Mouse (Mus musculus) ovary, postnatal 10 days (tissue): ENCODE results near the gene Map7d1.
"Not testable (repeated sequence)": the region's sequence is repeated elsewhere in the genome, so short reads cannot be mapped to it uniquely, and the experiment has no call there.

Source experiments
- DNase-seq: peaks from one replicate; pipeline ENCODE4 v3.0.0; 2022; ENCODE audit warnings: low spot score

Map7d1 gene

GRCm38 (mm10) chr4:126241956-126242355, 14.2 kb downstream of the Map7d1 start:
- DNase-seq: no peak

- no peak for DNase-seq
These were observed 16.2 kb downstream of the Map7d1 start for GRCm38 (mm10) chr4:126239862-126240475.

- no peak for DNase-seq
These were observed 18.4 kb downstream of the Map7d1 start for GRCm38 (mm10) chr4:126237721-126238242.

- no peak for DNase-seq
These were observed 19.5 kb downstream of the Map7d1 start for GRCm38 (mm10) chr4:126236467-126237280.

- no peak for DNase-seq
These were observed 21.0 kb downstream of the Map7d1 start for GRCm38 (mm10) chr4:126235191-126235590.

GRCm38 (mm10) chr4:126234496-126235175, 21.5 kb downstream of the Map7d1 start:
- DNase-seq: no peak

- DNase-seq: no peak
These were observed 22.4 kb downstream of the Map7d1 start for GRCm38 (mm10) chr4:126233676-126234308.

- no peak for DNase-seq
These were observed 26.2 kb downstream of the Map7d1 start for GRCm38 (mm10) chr4:126229900-126230299.

- DNase-seq: no peak
These were observed 28.0 kb downstream of the Map7d1 start for GRCm38 (mm10) chr4:126228144-126228543.

GRCm38 (mm10) chr4:126227077-126227761, 28.9 kb downstream of the Map7d1 start:
- peak; percentile 75 for DNase-seq

GRCm38 (mm10) chr4:126226640-126227039, 29.5 kb downstream of the Map7d1 start:
- no peak for DNase-seq

- DNase-seq: no peak
These were observed 33.5 kb downstream of the Map7d1 start for GRCm38 (mm10) chr4:126222631-126223030.

- no peak for DNase-seq
These were observed 36.1 kb downstream of the Map7d1 start for GRCm38 (mm10) chr4:126220045-126220444.

GRCm38 (mm10) chr4:126219540-126219939, 36.6 kb downstream of the Map7d1 start:
- not testable (repeated sequence) for DNase-seq

GRCm38 (mm10) chr4:126217771-126218170, 38.4 kb downstream of the Map7d1 start:
- DNase-seq: no peak

- no peak for DNase-seq
These were observed 49.1 kb downstream of the Map7d1 start for GRCm38 (mm10) chr4:126207081-126207480.

- DNase-seq: no peak
These were observed 50.8 kb downstream of the Map7d1 start for GRCm38 (mm10) chr4:126205386-126205785.

- DNase-seq: no peak
These were observed 51.4 kb downstream of the Map7d1 start for GRCm38 (mm10) chr4:126204661-126205230.

GRCm38 (mm10) chr4:126204016-126204415, 52.1 kb downstream of the Map7d1 start:
- DNase-seq: no peak

- DNase-seq: no peak
These were observed 52.7 kb downstream of the Map7d1 start for GRCm38 (mm10) chr4:126203336-126203895.
